Mouse (Mus musculus) A20 (cell line): Measurements from ENCODE around the gene Pax5.
A peak's percentile ranks its signal among the peaks of the same experiment; 100 is the strongest.

ENCODE experiments used
- DNase-seq: peaks from one replicate; pipeline ENCODE4 v3.0.0-alpha.2; 2011; ENCODE audit warnings: low read depth, low spot score

The Pax5 gene

GRCm38 (mm10) chr4:44705967-44706366 is 4.3 kb downstream of the Pax5 start:
- peak; percentile 94 for DNase-seq

DNA sequence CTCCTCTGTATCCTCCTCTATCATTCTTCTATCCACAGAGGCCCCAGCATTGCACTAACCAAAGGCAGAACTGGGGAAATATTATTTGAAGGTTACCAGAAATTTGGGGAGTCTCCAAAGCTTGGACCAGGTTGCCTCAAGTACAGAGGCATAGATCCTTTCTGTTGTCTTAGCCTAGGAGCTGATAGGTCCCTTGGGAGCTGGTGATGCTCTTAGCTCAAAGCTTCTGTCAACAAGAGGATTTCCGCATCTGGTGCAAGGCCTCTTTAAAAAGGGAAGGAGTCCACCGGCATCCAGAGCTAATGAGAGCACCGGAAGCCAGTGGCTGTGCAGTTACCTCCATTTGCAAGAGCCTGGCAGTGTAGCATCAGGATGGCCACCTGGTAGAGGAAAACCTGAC is 5.1 kb downstream of the Pax5 start:
- peak; percentile 90 for DNase-seq

DNA sequence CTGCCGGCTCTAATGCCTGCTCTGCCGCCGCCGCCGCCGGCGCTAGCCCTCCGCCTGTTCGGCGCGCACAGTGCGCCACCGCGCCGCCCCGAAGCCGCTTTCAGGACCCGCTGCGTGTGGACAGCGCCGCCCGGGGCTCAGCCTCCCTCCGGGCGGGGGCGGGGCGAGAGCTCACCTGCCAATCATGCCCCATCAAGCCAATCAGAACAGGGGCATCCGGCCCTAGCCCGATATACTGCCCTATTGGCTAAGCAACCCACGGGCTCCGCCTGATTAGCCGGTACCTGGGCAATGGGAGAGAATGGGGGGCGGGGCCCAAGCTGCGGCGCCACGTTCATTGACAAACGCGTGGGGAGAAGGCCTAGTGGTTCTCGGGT is 5.9 kb downstream of the Pax5 start:
- DNase-seq: peak; percentile 98

- DNase-seq: no peak
Observed at GRCm38 (mm10) chr4:44703686-44704368, 6.5 kb downstream of the Pax5 start.

- DNase-seq: peak; percentile 55
Observed at GRCm38 (mm10) chr4:44702891-44703685, 7.2 kb downstream of the Pax5 start.

- DNase-seq: no peak
Observed at GRCm38 (mm10) chr4:44702011-44702527, 8.2 kb downstream of the Pax5 start.

GRCm38 (mm10) chr4:44701513-44701912 is 8.8 kb downstream of the Pax5 start:
- DNase-seq: peak; percentile 71

- DNase-seq: no peak
Observed at GRCm38 (mm10) chr4:44696676-44697075, 13.6 kb downstream of the Pax5 start.

DNA sequence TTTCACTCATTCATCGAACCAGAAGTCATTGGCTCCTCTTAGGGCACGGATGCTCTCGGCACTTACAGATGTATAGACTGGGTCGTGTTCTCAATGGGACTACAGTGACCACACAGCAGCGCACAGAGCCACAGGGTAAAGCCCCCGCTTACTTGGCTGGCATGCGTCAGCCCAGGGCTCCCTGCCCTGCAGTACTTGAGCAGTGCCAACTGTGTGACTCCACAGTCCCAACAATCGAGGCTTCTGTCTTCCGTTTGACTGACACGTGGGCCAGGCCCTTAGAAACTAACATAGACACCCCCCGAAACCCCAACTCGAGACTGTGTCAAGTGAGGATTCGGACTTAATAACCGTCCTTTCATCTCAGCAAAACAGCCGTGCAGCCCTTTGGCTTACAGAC is 15.9 kb downstream of the Pax5 start:
- no peak for DNase-seq

GRCm38 (mm10) chr4:44685582-44685981 is 24.7 kb downstream of the Pax5 start:
- DNase-seq: no peak

GRCm38 (mm10) chr4:44680242-44680897 is 29.9 kb downstream of the Pax5 start:
- DNase-seq: peak; percentile 86

DNA sequence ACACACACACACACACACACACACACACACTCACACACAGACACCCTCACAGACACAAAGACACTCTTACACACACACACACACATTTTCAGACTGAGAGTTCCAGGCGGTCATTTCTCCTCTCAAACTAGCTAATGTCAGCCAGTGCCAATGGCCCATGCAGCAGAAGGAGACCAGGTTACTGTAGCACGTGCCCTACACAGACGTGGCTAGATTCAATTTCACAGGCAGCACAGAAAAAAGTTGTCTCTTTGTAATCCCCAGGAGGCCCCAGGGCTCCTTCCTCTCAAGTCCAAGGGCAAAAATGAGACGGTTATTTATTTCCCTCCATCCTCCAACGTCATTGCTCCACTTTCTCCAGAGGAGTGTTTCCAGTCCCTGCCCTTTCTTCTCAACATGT is 31.6 kb downstream of the Pax5 start:
- no peak for DNase-seq

DNA sequence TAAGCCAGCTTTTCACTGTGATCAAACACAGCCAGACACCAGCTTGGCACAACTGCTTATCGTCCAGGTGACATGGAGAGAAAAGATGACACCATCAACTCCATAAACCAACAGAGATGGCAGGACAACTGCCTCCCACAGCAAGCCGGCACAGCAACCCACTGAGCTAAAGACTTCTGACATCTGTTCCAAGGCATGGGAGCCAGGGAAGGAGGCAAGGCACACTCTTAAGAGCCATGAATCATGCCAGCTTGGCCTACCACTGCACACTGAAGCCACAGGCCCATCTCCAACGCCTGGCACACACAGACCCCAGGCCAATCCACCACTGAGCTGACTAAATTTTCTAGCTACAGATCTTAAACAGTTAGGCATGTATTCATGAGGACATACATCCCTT is 32.3 kb downstream of the Pax5 start:
- DNase-seq: no peak

DNA sequence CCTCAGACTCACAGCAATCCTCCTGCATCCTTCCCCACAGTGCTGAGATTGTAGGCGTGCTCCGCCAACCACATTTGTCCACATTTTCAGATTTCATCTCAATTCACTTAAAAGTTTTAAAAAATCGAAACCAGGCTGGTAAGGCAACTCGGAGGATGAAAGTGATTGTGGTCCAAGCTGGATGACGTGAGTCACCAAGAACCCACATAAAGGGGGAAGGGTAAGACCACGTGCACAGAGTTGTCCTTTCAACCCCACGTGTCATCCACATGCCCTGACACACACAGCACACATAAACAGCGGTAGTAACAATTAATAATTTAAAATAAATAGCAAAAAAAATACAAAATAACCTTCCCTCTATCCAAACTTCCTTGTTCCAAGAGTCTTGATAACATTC is 35.3 kb downstream of the Pax5 start:
- no peak for DNase-seq

- peak; percentile 34 for DNase-seq
Observed at GRCm38 (mm10) chr4:44673726-44674125, 36.6 kb downstream of the Pax5 start.

GRCm38 (mm10) chr4:44672216-44672937 is 37.9 kb downstream of the Pax5 start:
- DNase-seq: peak; percentile 93

DNA sequence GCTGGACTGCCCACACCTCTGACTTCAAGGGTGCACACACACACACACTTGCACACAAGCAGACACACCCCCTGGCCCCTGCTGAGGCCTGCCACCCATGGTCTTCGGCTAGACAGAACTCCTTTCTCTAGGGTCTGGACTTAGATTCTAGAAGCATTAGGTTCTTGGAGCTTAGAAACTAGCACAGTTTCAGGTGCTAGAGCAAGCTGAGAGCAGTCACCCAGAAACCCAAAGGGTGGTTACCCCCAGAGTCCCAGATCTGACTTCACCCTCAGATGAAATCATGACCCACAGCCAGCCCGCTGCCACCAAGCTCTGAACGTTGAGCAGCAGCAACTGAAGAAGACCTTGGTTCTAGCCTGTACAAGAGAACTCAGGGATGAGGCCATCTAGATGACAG is 38.8 kb downstream of the Pax5 start:
- peak; percentile 90 for DNase-seq

- peak; percentile 95 for DNase-seq
Observed at GRCm38 (mm10) chr4:44671035-44671434, 39.3 kb downstream of the Pax5 start.

- peak; percentile 53 for DNase-seq
Observed at GRCm38 (mm10) chr4:44670380-44670779, 39.9 kb downstream of the Pax5 start.

DNA sequence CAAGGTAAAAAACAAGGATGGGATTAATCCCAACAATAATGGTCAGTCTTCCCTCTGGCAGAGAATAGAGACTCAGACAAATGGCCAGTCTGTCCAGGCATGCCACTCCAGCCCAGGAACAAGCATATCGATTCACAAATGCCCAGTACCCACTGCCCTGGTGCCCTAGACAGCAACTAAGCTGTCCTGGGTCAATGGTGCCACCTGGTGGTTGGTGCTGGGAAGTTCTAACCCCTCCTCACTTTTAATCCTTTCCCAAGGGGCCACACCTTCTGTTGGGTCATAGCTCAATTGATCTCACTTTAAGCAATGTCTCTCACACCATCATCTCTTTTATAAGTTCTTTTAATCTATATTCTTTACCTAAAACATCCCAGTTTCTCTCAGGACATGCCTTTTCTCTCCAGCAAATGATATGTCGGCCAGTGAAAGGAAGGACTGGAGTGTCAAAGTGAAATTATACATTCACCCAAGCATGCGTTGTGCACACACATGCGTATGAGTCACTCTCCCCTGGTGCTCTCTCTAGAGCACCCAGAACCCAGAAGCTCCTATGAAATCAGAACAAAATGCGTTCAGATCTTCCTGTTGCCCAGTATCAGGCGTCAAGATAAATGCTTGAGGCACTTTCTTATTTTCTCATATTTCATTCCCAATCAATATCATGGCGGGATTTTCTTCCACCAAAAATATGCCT is 40.7 kb downstream of the Pax5 start:
- DNase-seq: peak; percentile 64

GRCm38 (mm10) chr4:44668574-44668973 is 41.7 kb downstream of the Pax5 start:
- DNase-seq: no peak
